Mouse (Mus musculus) midbrain, postnatal 0 days (tissue): ENCODE data around the gene Izumo1r. TPM values are rescaled to one million over a fixed set of nuclear protein-coding genes. Genes with fewer than 3 reads are reported as not detected.

Source experiments
- ATAC-seq: fragments of 200-750 bp; cut with Nextera tagmentation; 2 replicates; pipeline ENCODE4 v1.8.0; 2017; ENCODE audit warnings: moderate number of reproducible peaks, mild to moderate bottlenecking, moderate TSS enrichment, moderate library complexity; ENCODE audit not compliant: low FRiP score
- DNase-seq: peaks from one replicate; pipeline ENCODE4 v3.0.0-alpha.2; 2015; ENCODE audit warnings: low spot score
- H3K27ac ChIP-seq: fragments of 300-500 bp; sonication (generic); 2 replicates; pipeline ENCODE4 v1.5.1; 2014; ENCODE audit warnings: low read depth, mild to moderate bottlenecking, low read length, mixed read lengths
- H3K27me3 ChIP-seq: fragments of 300-500 bp; sonication (generic); 2 replicates; pipeline ENCODE4 v1.6.1; 2014; ENCODE audit warnings: low read length, control low read depth, mixed read lengths; ENCODE audit not compliant: insufficient read depth
- H3K36me3 ChIP-seq: fragments of 300-500 bp; sonication (generic); 2 replicates; pipeline ENCODE4 v1.6.1; 2014; ENCODE audit warnings: low read length, control low read depth, mixed read lengths; ENCODE audit not compliant: insufficient read depth
- H3K4me1 ChIP-seq: fragments of 300-500 bp; sonication (generic); 2 replicates; pipeline ENCODE4 v1.6.1; 2014; ENCODE audit warnings: mild to moderate bottlenecking, control low read depth, antibody characterized with exemption, low read length, mixed read lengths; ENCODE audit not compliant: insufficient read depth
- H3K4me2 ChIP-seq: fragments of 300-500 bp; sonication (generic); 2 replicates; pipeline ENCODE4 v1.6.1; 2014; ENCODE audit warnings: low read depth, mild to moderate bottlenecking, low read length, mixed read lengths; ENCODE audit not compliant: poor library complexity, severe bottlenecking
- H3K4me3 ChIP-seq: fragments of 300-500 bp; sonication (generic); 2 replicates; pipeline ENCODE4 v1.5.1; 2014; ENCODE audit warnings: low read depth, mild to moderate bottlenecking, low read length, moderate library complexity
- H3K9ac ChIP-seq: fragments of 300-500 bp; sonication (generic); replicated peaks from 2 replicates; pipeline ENCODE4 v1.6.1; 2014; ENCODE audit warnings: mild to moderate bottlenecking, low read length, moderate library complexity, mixed read lengths; ENCODE audit not compliant: poor library complexity, severe bottlenecking
- H3K9me3 ChIP-seq: fragments of 300-500 bp; sonication (generic); 2 replicates; pipeline ENCODE4 v1.6.1; 2016; ENCODE audit warnings: low read length, control low read depth
- CTCF ChIP-seq: IDR thresholded peaks from 2 replicates; pipeline ENCODE4 v1.5.1; 2016; ENCODE audit warnings: antibody characterized with exemption, mild to moderate bottlenecking
- WGBS: fragments of 180-500 bp; shearing (Covaris S2); extraction: QIAGEN DNeasy Blood & Tissue Kit; methylation state at CpG from one replicate; pipeline ENCODE4 v1.1.7; 2014; 5-methylcytosine and 5-hydroxymethylcytosine counted together
- polyA plus RNA-seq: library from polyadenylated mRNA; unstranded; fragments of >200 nt; fragmentation: Nextera tagmentation; extraction: Ambion mirVana; gene quantifications from 2 replicates; pipeline ENCODE4 v1.2.1, GENCODE M21; 2015
- total RNA-seq: library from RNA; depleted of rRNA; stranded (reverse); fragments of >200 nt; gene quantifications from 2 replicates; pipeline ENCODE4 v1.2.3, GENCODE M21; 2014

Gene Izumo1r
- total and polyA plus RNA-seq, 2 experiments from 2014 or later = not detected

DNA sequence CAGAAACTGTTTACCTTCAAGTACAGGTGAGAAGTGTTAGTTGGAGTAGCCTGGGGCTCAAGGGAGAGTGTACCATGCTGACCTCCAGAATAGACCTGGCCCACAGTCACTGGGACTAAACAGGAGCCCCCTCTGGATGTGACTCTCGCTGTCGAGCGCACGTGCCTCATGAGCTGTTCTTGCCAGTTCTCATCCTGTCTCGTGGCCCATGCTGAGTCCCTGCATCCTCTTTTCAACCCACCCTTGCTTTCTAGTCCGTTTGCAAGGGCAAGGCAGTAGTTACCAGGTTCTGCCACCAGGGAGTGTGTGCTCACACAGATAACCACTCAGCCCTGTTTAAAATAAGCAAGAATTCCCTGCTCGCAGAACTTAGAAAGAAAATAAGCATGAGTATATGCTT lies 36.8 kb downstream of the Izumo1r start:
- no peaks in the 10 kb centered on the region for H3K9me3 ChIP-seq
- peak; percentile 42; the same call in 1 of the 2 replicates for ATAC-seq
- no peak overlapping the region for H3K9ac ChIP-seq
- H3K27ac ChIP-seq = no peak overlapping the region
- no peaks in the 10 kb centered on the region for H3K36me3 ChIP-seq
- H3K4me3 ChIP-seq = no peak overlapping the region
- no peak overlapping the region for H3K4me2 ChIP-seq
- peak; percentile 80 for TF ChIP-seq CTCF
- DNase-seq = peak; percentile 67
- 43% methylated on average over 7 of the region's 7 CpGs for WGBS
- H3K4me1 ChIP-seq = 0 out of 2 replicates have a peak, but pooled peaks cover 5% of the 10 kb centered on the region
- no peaks in the 10 kb centered on the region for H3K27me3 ChIP-seq

DNA sequence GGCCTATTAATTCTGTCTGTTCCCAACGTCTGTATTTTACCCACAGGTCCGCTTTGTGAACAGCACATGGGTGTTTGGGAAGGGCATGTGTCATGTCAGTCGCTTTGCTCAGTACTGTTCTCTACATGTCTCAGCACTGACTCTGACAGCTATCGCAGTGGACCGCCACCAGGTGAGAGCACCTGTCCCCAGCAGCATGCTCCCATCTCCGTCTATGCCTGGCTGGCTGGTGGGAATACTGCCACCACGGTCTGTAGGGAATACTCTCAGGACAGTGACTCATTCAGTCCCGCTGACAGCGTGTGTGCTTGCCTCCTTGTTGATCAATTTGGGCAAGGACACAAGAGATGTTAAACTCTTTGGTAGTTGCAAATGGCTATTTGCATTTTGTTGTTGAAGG lies 39.0 kb downstream of the Izumo1r start:
- ATAC-seq (no peak), DNase-seq (no peak)
- H3K4me2 ChIP-seq = no peak overlapping the region
- no peak overlapping the region for H3K27ac ChIP-seq
- 0 out of 2 replicates have a peak, but pooled peaks cover 4% of the 10 kb centered on the region for H3K27me3 ChIP-seq
- H3K4me1 ChIP-seq = 0 out of 2 replicates have a peak, but pooled peaks cover 5% of the 10 kb centered on the region
- H3K4me3 ChIP-seq = no peak overlapping the region
- H3K9me3 ChIP-seq = no peaks in the 10 kb centered on the region
- H3K9ac ChIP-seq = no peak overlapping the region
- 80% methylated on average over 9 of the region's 9 CpGs for WGBS
- no peaks in the 10 kb centered on the region for H3K36me3 ChIP-seq
- no peak for TF ChIP-seq CTCF

DNA sequence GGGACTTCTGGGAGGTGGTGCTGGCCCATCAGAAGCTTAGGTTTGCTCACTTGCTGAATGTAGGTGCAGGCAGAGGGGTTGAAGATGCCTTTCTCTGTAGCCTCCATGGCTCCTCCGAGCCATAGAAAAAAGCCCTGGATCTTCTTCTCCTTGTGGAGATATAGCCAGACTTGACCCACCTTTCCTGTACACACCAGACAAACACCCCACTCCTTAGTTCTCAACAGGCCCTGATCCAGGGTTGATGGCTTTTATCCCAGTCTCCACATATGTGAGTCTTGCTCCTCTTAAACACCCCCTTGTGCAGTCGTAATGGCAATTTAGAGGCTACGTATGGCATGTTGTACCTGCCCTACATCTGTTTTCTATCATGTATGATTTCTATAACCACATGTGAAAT lies 40.6 kb downstream of the Izumo1r start:
- H3K9me3 ChIP-seq = no peaks in the 10 kb centered on the region
- H3K9ac ChIP-seq = no peak overlapping the region
- no peak for ATAC-seq
- H3K27ac ChIP-seq = no peak overlapping the region
- no peak for TF ChIP-seq CTCF
- H3K4me2 ChIP-seq = no peak overlapping the region
- no peak for DNase-seq
- H3K4me1 ChIP-seq = 0 out of 2 replicates have a peak, but pooled peaks cover 5% of the 10 kb centered on the region
- H3K4me3 ChIP-seq = no peak overlapping the region
- H3K27me3 ChIP-seq = peaks cover 15% of the 10 kb centered on the region
- no peaks in the 10 kb centered on the region for H3K36me3 ChIP-seq
- WGBS = 90% methylated on average over 3 of the region's 3 CpGs

DNA sequence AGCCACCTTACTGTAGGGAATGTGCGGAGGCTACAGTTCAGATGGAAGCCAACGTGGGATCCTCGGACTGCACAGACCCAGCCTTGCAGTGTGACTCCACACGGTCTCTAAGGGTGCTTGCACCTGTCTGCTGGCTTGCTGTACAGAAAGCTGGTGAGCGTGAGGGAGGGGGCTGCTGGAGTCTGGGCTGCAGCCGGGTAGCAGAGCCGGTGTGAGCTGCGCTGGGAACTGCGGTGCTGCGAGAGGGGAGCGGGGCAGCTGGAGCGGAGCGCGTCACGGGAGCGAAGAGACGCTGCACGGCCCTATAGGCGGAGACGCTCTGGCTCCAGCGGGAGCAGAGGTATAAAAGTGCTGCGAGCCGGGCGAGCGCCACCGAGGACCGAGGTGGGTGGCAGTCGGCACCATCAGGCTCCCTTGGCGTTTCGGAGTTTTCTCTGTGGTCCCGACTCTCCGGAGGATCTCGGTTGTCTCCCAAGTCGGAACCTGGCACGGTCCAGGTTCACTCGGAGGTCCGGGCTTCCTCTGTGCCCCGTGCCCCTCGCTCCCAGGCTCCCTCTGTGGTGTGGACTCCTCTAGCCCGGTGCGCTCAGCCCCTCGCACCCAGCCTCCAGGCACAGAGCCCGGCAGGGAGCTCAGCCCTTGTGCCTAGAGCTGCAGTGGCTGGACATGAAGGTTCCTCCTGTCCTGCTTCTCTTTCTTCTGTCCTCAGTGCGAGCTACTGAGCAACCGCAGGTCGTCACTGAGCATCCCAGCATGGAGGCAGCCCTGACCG lies 43.7 kb downstream of the Izumo1r start, which contains the start of gene Gpr83:
Gene Gpr83 (plus strand): TSS at position 343 of the 772 bp plus-strand sequence.
- 2% methylated on average over 46 of the region's 47 CpGs for WGBS
- peak within 1 kb of the TSS; percentile 52 for H3K9ac ChIP-seq
- H3K4me3 ChIP-seq = peak within 1 kb of the TSS; percentile 46
- H3K4me2 ChIP-seq = peak within 1 kb of the TSS; percentile 96
- ATAC-seq (peak; percentile 87), DNase-seq (peak; percentile 47)
- no peaks in the 10 kb centered on the region for H3K9me3 ChIP-seq
- H3K36me3 ChIP-seq = no peaks in the 10 kb centered on the region
- peaks cover 15% of the 10 kb centered on the region for H3K27me3 ChIP-seq
- TF ChIP-seq CTCF = no peak
- 0 out of 2 replicates have a peak, but pooled peaks cover 5% of the 10 kb centered on the region for H3K4me1 ChIP-seq
- H3K27ac ChIP-seq = no peak within 1 kb of the TSS

DNA sequence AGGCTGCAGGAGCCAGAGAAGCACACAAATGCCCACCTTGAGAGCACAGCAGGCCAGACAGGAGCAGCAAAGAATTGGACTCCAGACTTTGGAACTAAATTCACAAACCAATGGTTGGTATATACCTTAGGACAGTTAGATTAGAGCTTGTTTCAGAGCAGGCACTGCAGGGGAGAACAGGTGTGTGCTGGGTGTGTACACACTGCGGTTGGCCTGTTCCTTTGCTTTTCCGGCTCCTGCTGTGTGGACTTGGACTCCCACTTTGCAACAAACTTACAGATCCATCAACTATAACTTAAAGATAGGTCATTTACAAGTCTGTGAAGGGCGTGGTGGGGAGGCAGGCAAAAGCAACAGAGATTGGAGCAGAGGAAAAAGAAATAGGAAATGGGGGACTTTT lies 45.0 kb downstream of the Izumo1r start:
- peaks cover 15% of the 10 kb centered on the region for H3K27me3 ChIP-seq
- 0 out of 2 replicates have a peak, but pooled peaks cover 5% of the 10 kb centered on the region for H3K4me1 ChIP-seq
- H3K4me2 ChIP-seq = no peak overlapping the region
- DNase-seq = no peak
- no peaks in the 10 kb centered on the region for H3K9me3 ChIP-seq
- no peak overlapping the region for H3K4me3 ChIP-seq
- no peak overlapping the region for H3K27ac ChIP-seq
- no peak for ATAC-seq
- no peak overlapping the region for H3K9ac ChIP-seq
- H3K36me3 ChIP-seq = no peaks in the 10 kb centered on the region
- 93% methylated on average over 3 of the region's 3 CpGs for WGBS
- no peak for TF ChIP-seq CTCF

DNA sequence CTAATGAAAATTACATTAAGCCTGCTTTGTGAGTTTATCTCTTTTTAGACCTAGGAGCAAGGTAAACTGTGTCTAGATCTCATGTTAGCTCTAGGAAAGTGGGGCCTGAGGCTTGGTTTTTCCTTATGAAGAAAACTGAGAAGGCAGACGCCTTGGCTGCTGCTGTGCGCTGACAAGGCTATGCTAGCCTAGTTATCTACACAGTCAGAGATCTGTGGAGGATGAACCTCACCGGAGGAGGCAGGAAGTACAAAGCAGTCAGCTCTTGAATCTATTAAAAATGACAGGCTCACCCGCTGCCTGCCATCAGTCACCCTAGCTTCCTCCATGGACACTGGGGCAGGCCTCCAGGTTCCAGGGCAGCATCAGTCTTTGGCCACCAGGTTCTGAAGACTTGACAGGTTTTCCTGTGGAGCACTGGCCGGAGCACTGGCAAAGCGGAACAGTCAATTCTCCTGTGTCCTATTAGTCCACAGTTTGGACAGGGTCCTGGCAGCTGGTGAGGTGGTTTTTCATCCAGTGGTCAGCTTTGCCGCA lies 45.5 kb downstream of the Izumo1r start:
- Histone ChIP-seq H3K27me3 (peaks cover 15% of the 10 kb centered on the region), H3K9ac (no peak overlapping the region), H3K4me2 (no peak overlapping the region), H3K36me3 (no peaks in the 10 kb centered on the region), H3K4me3 (no peak overlapping the region), H3K9me3 (no peaks in the 10 kb centered on the region), H3K4me1 (0 out of 2 replicates have a peak, but pooled peaks cover 5% of the 10 kb centered on the region), H3K27ac (no peak overlapping the region)
- no peak for DNase-seq
- WGBS = 66% methylated on average over 7 of the region's 7 CpGs
- ATAC-seq = no peak
- TF ChIP-seq CTCF = no peak
